Mouse (Mus musculus): ENCODE measurements around the gene Etv6. TPM values are rescaled to one million over a fixed set of nuclear protein-coding genes. Genes with fewer than 3 reads are reported as not detected.

Etv6 gene
- total and polyA plus RNA-seq, 2 experiments = 4.1 to 8.6 TPM

- no peak overlapping the region for H3K27ac ChIP-seq (replicated peaks; ENCODE audit: insufficient read depth, low read depth, low read length)
- H3K4me1 ChIP-seq (ENCODE audit: control insufficient read depth, insufficient read depth, low read length) = no peaks in the 10 kb centered on the region
- no peaks in the 10 kb centered on the region for H3K27me3 ChIP-seq (ENCODE audit: control insufficient read depth, insufficient read depth, low read length)
- H3K9ac ChIP-seq (ENCODE audit: low read depth, low read length) = no peak overlapping the region
- peaks cover 10% of the 10 kb centered on the region; the same call in 1 of the 2 replicates for H3K36me3 ChIP-seq (ENCODE audit: control insufficient read depth, insufficient read depth, low read length)
- H3K79me2 ChIP-seq (ENCODE audit: control insufficient read depth, insufficient read depth, low read length) = peaks cover 5% of the 10 kb centered on the region; the same call in 1 of the 2 replicates
- H3K4me3 ChIP-seq (ENCODE audit: insufficient read depth, low read depth, low read length) = no peak overlapping the region
- 88% methylated on average over 4 of the region's 4 CpGs for WGBS
- TF ChIP-seq CTCF (IDR thresholded peaks at IDR 0.05; ENCODE audit: low read depth, low read length) (no peak), POLR2A (IDR thresholded peaks at IDR 0.05; ENCODE audit: extremely low read depth, insufficient read depth, low read length) (no peak)
- no peak for DNase-seq (ENCODE audit: extremely low read depth, low read depth, low spot score)
Observed at GRCm38 (mm10) chr6:134236311-134236710, 200.8 kb downstream of the Etv6 start.

DNA sequence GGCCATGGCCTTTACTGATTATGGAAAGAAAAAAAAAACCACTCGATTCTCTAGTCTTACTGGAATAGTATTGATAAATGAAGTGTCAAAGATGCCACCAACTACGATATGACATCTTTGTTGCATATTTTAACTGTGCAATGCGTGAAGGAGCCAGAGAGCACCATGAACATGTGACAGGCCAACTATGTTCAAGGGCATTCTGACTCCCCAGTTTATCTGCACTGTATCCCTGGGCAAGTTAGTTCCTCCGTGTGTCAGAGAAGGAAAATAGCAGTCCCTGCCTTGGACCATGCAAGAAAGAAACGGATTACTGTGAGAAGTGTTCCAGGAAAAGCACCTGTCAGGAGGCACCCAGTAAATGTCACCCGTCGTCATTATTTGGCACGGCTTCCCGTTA, 203.0 kb downstream of the Etv6 start:
- H3K27me3 ChIP-seq (ENCODE audit: control insufficient read depth, insufficient read depth, low read length) = no peaks in the 10 kb centered on the region
- peaks cover 8% of the 10 kb centered on the region for H3K4me1 ChIP-seq (ENCODE audit: control insufficient read depth, insufficient read depth, low read length)
- 87% methylated on average over 9 of the region's 9 CpGs for WGBS
- DNase-seq (ENCODE audit: extremely low read depth, low read depth, low spot score) = no peak
- no peak overlapping the region for H3K9ac ChIP-seq (ENCODE audit: low read depth, low read length)
- no peak overlapping the region for H3K27ac ChIP-seq (replicated peaks; ENCODE audit: insufficient read depth, low read depth, low read length)
- peaks cover 5% of the 10 kb centered on the region; the same call in 1 of the 2 replicates for H3K79me2 ChIP-seq (ENCODE audit: control insufficient read depth, insufficient read depth, low read length)
- no peak overlapping the region for H3K4me3 ChIP-seq (ENCODE audit: insufficient read depth, low read depth, low read length)
- TF ChIP-seq POLR2A (IDR thresholded peaks at IDR 0.05; ENCODE audit: extremely low read depth, insufficient read depth, low read length) (no peak), CTCF (IDR thresholded peaks at IDR 0.05; ENCODE audit: low read depth, low read length) (no peak)
- peaks cover 9% of the 10 kb centered on the region; the same call in 1 of the 2 replicates for H3K36me3 ChIP-seq (ENCODE audit: control insufficient read depth, insufficient read depth, low read length)

- Histone ChIP-seq H3K4me3 (ENCODE audit: insufficient read depth, low read depth, low read length) (no peak overlapping the region), H3K9ac (ENCODE audit: low read depth, low read length) (no peak overlapping the region), H3K4me1 (ENCODE audit: control insufficient read depth, insufficient read depth, low read length) (peaks cover 14% of the 10 kb centered on the region), H3K79me2 (ENCODE audit: control insufficient read depth, insufficient read depth, low read length) (peaks cover 2% of the 10 kb centered on the region; the same call in 1 of the 2 replicates), H3K27me3 (ENCODE audit: control insufficient read depth, insufficient read depth, low read length) (no peaks in the 10 kb centered on the region), H3K36me3 (ENCODE audit: control insufficient read depth, insufficient read depth, low read length) (no peaks in the 10 kb centered on the region), H3K27ac (replicated peaks; ENCODE audit: insufficient read depth, low read depth, low read length) (no peak overlapping the region)
- 99% methylated on average over 4 of the region's 4 CpGs for WGBS
- no peak for DNase-seq (ENCODE audit: extremely low read depth, low read depth, low spot score)
- no peak for TF ChIP-seq POLR2A (IDR thresholded peaks at IDR 0.05; ENCODE audit: extremely low read depth, insufficient read depth, low read length)
- TF ChIP-seq CTCF (IDR thresholded peaks at IDR 0.05; ENCODE audit: low read depth, low read length) = peak; percentile 45; the same call in 1 of the 2 replicates
Observed at GRCm38 (mm10) chr6:134240988-134241387, 205.5 kb downstream of the Etv6 start.

GRCm38 (mm10) chr6:134243119-134243518, 207.6 kb downstream of the Etv6 start:
- H3K27ac ChIP-seq (replicated peaks; ENCODE audit: insufficient read depth, low read depth, low read length) = peak overlapping the region; percentile 59
- no peak overlapping the region for H3K4me3 ChIP-seq (ENCODE audit: insufficient read depth, low read depth, low read length)
- WGBS = 9% methylated on average over 3 of the region's 3 CpGs
- peaks cover 14% of the 10 kb centered on the region for H3K4me1 ChIP-seq (ENCODE audit: control insufficient read depth, insufficient read depth, low read length)
- no peaks in the 10 kb centered on the region for H3K79me2 ChIP-seq (ENCODE audit: control insufficient read depth, insufficient read depth, low read length)
- no peaks in the 10 kb centered on the region for H3K36me3 ChIP-seq (ENCODE audit: control insufficient read depth, insufficient read depth, low read length)
- DNase-seq (ENCODE audit: extremely low read depth, low read depth, low spot score) = peak; percentile 84
- TF ChIP-seq CTCF (IDR thresholded peaks at IDR 0.05; ENCODE audit: low read depth, low read length) (no peak), POLR2A (IDR thresholded peaks at IDR 0.05; ENCODE audit: extremely low read depth, insufficient read depth, low read length) (no peak)
- no peaks in the 10 kb centered on the region for H3K27me3 ChIP-seq (ENCODE audit: control insufficient read depth, insufficient read depth, low read length)
- no peak overlapping the region for H3K9ac ChIP-seq (ENCODE audit: low read depth, low read length)

DNA sequence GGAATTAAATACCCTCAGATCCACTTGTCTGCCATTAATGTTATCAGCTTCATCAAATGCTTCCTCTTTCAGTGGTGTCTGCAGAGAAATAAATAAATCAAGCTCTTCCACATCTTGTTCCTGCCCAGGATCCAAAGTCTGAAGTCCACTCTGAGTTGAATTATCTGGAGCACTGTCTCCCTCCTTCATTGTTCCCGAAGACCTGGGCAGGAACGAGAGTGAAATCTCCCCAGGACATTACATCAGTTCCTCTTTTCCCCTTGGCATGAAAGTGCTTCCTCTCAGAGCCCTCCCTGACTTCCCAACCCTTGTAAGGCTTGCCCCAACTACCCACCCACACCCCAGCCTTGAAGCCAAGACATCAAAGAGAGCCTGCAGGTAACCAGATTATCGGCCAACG, 208.0 kb downstream of the Etv6 start:
- H3K4me3 ChIP-seq (ENCODE audit: insufficient read depth, low read depth, low read length) = no peak overlapping the region
- peak overlapping the region; percentile 59 for H3K27ac ChIP-seq (replicated peaks; ENCODE audit: insufficient read depth, low read depth, low read length)
- H3K36me3 ChIP-seq (ENCODE audit: control insufficient read depth, insufficient read depth, low read length) = peaks cover under 1% of the 10 kb centered on the region; the same call in 1 of the 2 replicates
- TF ChIP-seq POLR2A (IDR thresholded peaks at IDR 0.05; ENCODE audit: extremely low read depth, insufficient read depth, low read length) (no peak), CTCF (IDR thresholded peaks at IDR 0.05; ENCODE audit: low read depth, low read length) (no peak)
- DNase-seq (ENCODE audit: extremely low read depth, low read depth, low spot score) = peak; percentile 79
- no peak overlapping the region for H3K9ac ChIP-seq (ENCODE audit: low read depth, low read length)
- WGBS = 49% methylated on average over 4 of the region's 4 CpGs
- H3K79me2 ChIP-seq (ENCODE audit: control insufficient read depth, insufficient read depth, low read length) = peaks cover 3% of the 10 kb centered on the region; the same call in 1 of the 2 replicates
- H3K27me3 ChIP-seq (ENCODE audit: control insufficient read depth, insufficient read depth, low read length) = no peaks in the 10 kb centered on the region
- H3K4me1 ChIP-seq (ENCODE audit: control insufficient read depth, insufficient read depth, low read length) = peaks cover 14% of the 10 kb centered on the region

GRCm38 (mm10) chr6:134244071-134244470, 208.6 kb downstream of the Etv6 start:
- DNase-seq (ENCODE audit: extremely low read depth, low read depth, low spot score) = peak; percentile 33
- TF ChIP-seq CTCF (IDR thresholded peaks at IDR 0.05; ENCODE audit: low read depth, low read length) = no peak
- no peak for TF ChIP-seq POLR2A (IDR thresholded peaks at IDR 0.05; ENCODE audit: extremely low read depth, insufficient read depth, low read length)
- H3K36me3 ChIP-seq (ENCODE audit: control insufficient read depth, insufficient read depth, low read length) = peaks cover 4% of the 10 kb centered on the region; the same call in 1 of the 2 replicates
- H3K79me2 ChIP-seq (ENCODE audit: control insufficient read depth, insufficient read depth, low read length) = peaks cover 6% of the 10 kb centered on the region; the same call in 1 of the 2 replicates
- H3K27me3 ChIP-seq (ENCODE audit: control insufficient read depth, insufficient read depth, low read length) = no peaks in the 10 kb centered on the region
- peaks cover 14% of the 10 kb centered on the region for H3K4me1 ChIP-seq (ENCODE audit: control insufficient read depth, insufficient read depth, low read length)
- no peak overlapping the region for H3K9ac ChIP-seq (ENCODE audit: low read depth, low read length)
- no peak overlapping the region for H3K27ac ChIP-seq (replicated peaks; ENCODE audit: insufficient read depth, low read depth, low read length)
- WGBS = 91% methylated on average over 4 of the region's 4 CpGs
- no peak overlapping the region for H3K4me3 ChIP-seq (ENCODE audit: insufficient read depth, low read depth, low read length)
